ENCODE assay signal across 21 mouse cellular contexts in the genomic region with DNA sequence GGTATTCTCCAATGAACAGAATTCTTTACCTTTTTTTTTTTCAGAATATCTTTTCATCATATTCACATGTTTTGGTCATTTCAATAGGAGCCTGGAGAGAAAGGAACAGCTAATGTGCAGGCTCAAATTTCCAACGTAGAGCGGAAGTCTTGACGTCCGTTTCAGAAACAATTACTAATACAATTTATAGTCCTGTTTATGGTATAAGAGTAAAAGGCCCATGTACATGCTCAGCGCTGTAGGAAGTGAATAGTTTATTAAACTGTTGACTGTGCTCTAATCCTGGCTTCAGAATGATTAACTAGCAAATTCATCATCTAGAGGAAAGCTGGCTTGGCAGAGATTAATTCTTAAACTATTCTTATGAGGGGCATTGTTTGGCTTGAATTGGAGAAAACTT.
"Had no signal": no experiment of that assay in that cellular context is flagged by ENCODE, and none has a peak within 500 bp of the region (broad histone marks: within the 10 kb centered on the region; RNA-seq: fewer than 3 reads in every experiment).

No protein-coding gene starts in this region.

- H3K9ac ChIP-seq: heart, embryonic 13.5 days; heart, embryonic 15.5 days; hindbrain, embryonic 13.5 days; hindbrain, embryonic 15.5 days; limb, embryonic 13.5 days; limb, embryonic 15.5 days; liver, embryonic 12.5 days; liver, embryonic 14.5 days had no signal

- H3K9me3 ChIP-seq: heart, embryonic 13.5 days; heart, embryonic 15.5 days; hindbrain, embryonic 13.5 days; hindbrain, embryonic 15.5 days; limb, embryonic 13.5 days; limb, embryonic 15.5 days; liver, embryonic 12.5 days had no signal

- H3K36me3 ChIP-seq: heart, embryonic 13.5 days; heart, embryonic 15.5 days; hindbrain, embryonic 13.5 days; hindbrain, embryonic 15.5 days; limb, embryonic 13.5 days; limb, embryonic 15.5 days; liver, embryonic 12.5 days had no signal

- H3K4me1 ChIP-seq: heart, embryonic 13.5 days; heart, embryonic 15.5 days; hindbrain, embryonic 13.5 days; hindbrain, embryonic 15.5 days; limb, embryonic 15.5 days had no signal

- H3K4me3 ChIP-seq: heart, adult 2 months; heart, embryonic 13.5 days; heart, embryonic 15.5 days; hindbrain, embryonic 13.5 days; hindbrain, embryonic 15.5 days; limb, embryonic 13.5 days; limb, embryonic 15.5 days; liver, embryonic 12.5 days had no signal

- H3K4me2 ChIP-seq: heart, embryonic 11.5 days; heart, embryonic 13.5 days; heart, embryonic 15.5 days; hindbrain, embryonic 13.5 days; hindbrain, embryonic 15.5 days; limb, embryonic 13.5 days; limb, embryonic 15.5 days; liver, embryonic 12.5 days had no signal

- DNase-seq: gastrocnemius, postnatal 14 days; gastrocnemius, postnatal 36 days; heart, adult 11 months; heart, adult 2 months; heart, postnatal 14 days; heart, postnatal 36 days; layer of hippocampus, adult 9-11 months; layer of hippocampus, postnatal 36 days; left cerebral cortex, postnatal 4 days had no signal

- H3K27me3 ChIP-seq: heart, embryonic 13.5 days; heart, embryonic 15.5 days; hindbrain, embryonic 13.5 days; hindbrain, embryonic 15.5 days; limb, embryonic 15.5 days; liver, embryonic 12.5 days had no signal

- H3K27ac ChIP-seq: heart, adult 2 months; heart, embryonic 13.5 days; heart, embryonic 15.5 days; hindbrain, embryonic 13.5 days; hindbrain, embryonic 15.5 days; hindbrain, postnatal 0 days; limb, embryonic 13.5 days; limb, embryonic 15.5 days; liver, embryonic 12.5 days; liver, embryonic 14.5 days had no signal

- ATAC-seq: forebrain, embryonic 16.5 days; hindbrain, postnatal 0 days; intestine, embryonic 16.5 days; liver, embryonic 12.5 days had no signal
